Mouse (Mus musculus): ENCODE measurements around the gene Btbd16.

Gene Btbd16

DNA sequence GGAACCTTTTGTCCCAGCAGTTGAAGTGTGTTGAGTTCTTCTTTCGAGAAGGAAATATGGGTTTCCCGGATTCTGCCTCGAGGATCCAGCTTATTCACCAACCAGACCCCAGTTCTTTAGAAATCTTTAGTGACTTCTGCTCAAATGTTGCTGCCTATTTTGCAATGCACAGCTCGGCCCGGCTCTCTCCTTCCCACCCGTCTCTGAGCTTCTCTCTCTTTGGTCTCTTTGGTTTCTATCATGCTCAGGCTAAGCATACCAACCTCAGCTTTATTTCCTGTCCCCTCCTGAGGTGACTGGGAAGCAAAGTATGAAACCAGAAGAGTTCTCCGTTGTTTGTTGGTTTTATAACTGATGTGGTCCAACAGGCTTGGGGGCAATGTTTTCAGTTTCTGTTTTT lies 42.4 kb downstream of the Btbd16 start:
- peak; percentile 31 for DNase-seq (ENCODE audit: low spot score)

DNA sequence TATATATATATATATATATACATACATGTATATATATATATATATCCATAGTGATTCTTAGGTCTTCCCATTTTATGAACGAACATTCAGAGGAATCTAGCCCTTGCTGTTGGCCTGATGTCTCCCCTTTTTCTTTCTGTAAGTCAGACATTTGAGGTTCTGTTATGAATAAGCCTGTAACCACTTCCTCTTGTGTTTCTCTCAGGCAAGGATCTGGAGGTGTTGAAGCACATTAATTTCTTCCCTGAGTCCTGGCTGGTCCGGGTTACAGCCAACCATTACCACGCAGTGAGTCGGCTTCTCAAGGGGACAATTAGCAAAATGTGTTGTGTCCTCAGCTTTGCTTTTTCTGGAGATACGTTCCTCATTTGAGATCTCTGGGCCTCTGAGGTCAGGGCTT lies 44.9 kb downstream of the Btbd16 start:
- peak; percentile 7 for DNase-seq (ENCODE audit: low spot score)

DNA sequence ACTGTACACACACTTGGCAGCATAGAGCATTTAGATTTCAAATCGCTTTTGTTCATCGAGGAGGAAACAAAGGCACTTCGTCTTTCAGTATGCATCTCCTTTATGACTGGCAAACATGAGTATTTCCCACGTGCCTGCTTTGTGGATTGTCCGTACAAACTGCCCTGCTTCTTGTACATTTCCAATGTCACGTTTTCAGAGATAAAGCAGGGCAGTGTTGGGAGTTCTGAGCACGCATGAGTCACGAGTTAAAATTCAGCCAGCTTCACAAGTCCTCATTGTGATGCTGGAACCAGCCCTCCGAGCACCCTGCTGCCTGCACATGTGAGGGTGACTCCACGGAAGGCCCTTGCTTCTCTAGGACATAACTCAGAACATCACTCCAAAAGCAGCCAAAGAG lies 45.8 kb downstream of the Btbd16 start:
- DNase-seq (ENCODE audit: low spot score) = no peak

DNA sequence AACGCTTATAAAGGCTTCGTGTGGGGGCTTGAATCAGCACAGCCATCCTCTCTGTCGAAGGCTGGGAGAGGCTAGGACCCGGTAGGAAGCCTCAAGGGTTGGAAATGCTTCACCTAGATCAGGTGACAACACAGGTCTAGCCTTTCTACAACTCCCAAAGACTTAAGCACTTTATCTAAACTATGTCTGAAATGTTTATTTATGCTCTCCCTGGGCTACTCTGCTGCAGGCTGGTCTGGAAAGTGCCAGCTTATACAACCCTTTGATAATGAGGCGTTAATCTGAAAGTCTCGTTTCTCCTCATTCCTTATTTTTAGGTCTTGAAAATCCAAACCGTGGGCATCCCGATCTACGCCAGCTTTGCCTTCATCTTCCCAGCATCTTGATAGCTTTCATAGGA lies 50.1 kb downstream of the Btbd16 start:
- DNase-seq (ENCODE audit: low spot score) = no peak

DNA sequence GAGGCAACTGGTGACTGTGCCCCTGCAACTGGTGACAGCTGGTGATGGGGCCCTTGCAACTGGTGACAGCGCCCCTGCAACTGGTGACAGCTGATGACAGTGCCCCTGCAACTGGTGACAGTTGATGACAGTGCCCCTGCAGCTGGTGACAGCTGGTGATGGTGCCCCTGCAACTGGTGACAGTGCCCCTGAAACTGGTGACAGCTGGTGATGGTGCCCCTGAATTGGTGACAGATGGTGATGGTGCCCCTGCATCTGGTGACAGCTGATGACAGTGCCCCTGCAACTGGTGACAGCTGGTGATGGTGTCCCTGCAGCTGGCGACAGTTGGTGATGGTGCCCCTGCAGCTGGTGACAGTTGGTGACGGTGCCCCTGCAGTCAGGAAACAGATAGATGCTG lies 52.5 kb downstream of the Btbd16 start:
- no peak for DNase-seq (ENCODE audit: low spot score)

DNA sequence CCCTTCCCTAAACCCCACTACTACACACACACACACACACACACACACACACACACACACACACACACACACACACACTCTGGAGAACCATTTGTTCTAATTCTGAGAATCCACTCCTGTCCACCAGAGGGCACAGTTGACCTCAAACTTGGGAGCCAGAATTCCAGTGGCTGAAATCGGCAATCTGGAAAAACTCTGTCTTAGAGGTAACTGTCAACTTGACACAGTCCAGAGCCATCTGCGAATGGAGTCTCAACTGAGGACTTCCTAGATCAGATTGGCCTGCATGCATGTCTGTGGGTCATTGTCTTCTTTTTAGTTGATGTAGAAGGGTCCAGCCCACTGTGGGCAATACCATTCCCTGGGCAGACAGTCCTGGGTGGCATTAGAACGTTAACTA lies 53.6 kb downstream of the Btbd16 start:
- no peak for DNase-seq (ENCODE audit: low spot score)

DNA sequence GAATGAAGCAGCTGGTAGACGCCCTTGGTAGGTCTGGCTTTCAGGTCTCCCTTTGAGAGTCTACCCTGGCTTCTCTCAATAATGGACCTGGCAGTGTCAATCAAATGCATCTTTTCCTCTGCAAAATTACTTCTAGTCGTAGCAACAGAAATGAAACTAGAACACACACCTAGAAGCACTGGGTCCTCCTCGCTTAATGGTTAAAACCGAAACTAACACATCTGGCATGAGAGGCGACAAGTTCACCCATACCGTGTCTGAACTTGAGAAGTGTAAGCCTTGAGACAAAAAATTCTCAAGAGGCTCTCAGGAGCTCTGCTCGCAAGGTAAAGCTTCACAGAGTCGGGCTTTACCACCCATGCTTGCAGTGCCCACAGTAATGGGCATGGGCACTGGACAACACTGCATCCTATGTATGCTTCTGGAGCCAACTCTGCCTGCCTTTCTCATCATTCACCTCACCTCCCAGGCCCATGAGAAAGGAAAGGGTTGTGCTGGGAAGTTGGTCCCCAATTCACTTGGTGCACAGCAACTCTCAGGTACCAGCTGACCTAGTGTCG lies 54.1 kb downstream of the Btbd16 start:
- peak; percentile 29 for DNase-seq (ENCODE audit: low spot score)

DNA sequence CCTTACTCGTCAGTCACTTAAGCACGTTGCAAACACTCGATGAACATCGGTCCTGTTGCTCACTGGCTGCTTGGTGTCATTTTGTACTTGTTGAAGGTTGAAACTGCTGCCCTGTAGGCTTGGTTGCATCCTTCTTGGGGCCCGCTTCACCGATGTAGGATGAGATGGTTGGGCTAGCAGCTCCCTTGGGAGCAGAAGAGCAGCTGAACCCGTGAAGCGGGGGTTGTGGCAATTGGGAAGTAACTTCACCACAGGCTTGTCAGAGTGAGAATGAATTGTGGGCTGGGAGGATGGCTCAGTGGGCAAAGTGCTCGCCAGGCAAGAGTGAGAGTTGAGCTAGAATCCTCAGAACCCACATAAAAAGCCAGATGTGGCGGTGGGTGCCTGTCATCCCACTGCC lies 54.6 kb downstream of the Btbd16 start:
- DNase-seq (ENCODE audit: low spot score) = no peak

DNA sequence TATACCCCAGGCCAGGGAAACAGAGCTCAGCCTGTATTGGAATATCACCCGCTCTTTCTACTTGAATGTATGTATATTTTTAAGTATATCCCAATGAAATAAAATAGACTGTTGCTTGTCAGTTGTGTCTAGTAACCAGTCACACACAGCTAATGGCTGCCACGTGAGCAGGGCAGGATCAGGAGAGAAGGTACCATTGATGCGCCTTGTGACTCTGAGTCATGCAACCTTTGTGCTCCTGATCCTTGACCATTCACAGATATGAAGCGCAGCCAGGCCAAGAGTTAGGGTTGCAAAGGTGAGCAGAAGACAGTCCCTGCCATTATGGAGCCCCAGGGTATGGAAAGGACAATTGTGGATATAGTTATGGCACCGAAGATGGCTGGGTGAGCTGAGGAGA lies 57.7 kb downstream of the Btbd16 start:
- DNase-seq (ENCODE audit: low spot score) = no peak

DNA sequence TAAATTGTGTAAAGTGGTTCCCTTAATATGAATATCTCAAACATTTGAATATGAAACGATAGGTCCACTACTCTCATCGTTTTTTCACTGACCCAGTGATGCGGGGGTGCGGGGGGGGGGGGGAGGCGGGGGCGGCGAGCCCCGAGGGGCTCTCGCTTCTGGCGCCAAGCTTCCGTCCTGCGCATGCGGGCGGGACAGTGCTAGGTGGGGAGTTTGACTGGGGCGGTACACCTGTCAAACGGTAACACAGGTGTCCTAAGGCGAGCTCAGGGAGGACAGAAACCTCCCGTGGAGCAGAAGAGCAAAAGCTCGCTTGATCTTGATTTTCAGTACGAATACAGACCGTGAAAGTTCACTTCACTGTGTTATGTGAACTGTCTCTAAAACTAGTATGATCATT lies 60.4 kb downstream of the Btbd16 start:
- DNase-seq (ENCODE audit: low spot score) = peak; percentile 11

DNA sequence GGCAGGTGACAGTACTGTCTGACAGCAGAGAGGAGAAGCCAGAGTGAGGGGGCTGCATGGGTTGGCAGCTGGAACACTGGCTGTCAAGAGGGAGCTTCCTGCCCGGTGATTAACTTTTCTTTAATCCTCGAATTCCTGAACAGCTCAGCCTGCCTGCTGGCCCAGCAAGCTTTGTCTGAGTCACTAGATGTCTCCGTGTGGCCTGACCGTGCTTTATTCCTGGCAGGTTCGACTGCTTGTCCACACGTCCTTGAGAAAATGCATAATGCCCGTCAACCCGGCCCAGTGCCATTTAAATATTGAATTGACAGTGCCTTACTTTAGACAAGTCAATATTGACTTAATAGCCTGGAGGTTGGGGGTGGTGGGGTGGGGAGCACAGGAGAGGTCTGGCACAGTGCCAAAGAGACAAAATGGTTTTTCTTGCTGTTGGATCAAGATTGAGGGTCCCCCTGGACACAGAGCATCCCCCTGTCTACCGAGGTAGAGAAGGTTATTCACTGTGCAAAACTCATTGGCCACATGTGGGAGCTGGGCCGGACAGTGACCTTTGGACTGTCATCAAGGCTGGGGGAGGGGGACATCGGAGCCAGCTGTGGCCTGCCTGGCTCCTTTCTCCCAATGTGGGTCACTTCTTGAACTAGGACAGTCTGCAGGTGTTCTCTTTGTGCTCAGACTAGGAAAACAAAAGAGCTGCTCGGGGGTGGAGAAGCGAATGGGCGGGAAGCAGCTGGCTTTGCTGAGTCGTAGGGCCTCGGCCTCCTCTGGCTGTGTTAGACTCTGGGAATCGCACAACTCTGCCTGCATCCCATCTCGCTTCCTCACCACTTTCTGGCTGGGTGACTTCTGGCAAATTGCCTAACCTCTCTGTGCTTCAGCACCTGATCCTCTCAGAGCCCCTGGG lies 61.3 kb downstream of the Btbd16 start:
- DNase-seq (ENCODE audit: low spot score) = no peak

DNA sequence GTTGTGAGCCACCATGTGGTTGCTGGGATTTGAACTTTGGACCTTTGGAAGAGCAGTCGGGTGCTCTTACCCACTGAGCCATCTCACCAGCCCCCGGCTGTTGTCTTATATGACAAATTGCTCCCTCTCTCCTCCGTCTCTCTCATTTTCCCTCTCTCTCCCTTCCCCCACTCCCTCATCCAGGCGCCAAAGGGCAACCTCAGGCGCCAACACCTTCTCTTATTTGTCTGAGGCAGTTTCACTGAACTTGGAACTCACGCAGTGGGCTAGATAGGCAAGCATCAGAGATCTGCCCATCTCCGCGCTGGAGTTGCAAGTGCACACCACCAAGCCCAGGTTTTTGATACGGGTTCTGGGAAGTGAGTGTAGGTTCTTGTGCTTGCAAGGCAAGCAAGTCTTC lies 62.2 kb downstream of the Btbd16 start:
- no peak for DNase-seq (ENCODE audit: low spot score)

DNA sequence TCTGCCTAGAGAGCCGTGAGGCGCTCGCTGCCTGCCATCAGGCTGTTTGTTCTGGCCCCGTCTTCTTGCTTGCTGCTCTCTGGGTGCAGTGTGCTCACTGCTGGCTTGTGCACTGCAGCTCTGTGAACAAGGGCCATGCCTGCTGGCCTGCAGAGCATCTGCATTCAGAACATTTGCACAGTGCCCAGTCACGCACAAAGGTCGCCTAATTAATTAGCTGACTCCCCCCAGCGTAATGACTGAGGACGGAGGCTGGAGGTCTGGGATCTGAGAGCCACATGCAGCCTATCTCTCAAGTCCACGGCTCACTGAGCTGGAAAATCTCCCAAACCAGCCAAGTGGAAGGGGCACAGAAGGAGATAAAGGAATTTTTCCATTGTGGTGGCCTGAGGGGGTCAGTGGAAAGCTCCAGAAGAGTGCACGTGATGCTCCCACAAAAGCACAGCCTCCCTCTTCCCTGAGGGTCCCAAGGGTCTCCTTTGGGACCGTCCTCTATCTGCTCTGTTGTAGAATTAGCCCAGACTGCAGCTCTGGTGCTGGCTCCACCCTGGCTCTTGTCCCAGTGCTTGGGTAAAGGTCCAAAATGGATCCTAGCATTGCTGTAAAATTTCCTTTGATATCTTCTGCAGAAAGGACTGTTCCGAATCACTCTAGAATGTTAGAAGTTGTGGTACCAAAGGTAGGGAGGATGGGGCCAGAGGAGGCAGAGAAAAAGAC lies 64.2 kb downstream of the Btbd16 start:
- no peak for DNase-seq (ENCODE audit: low spot score)

DNA sequence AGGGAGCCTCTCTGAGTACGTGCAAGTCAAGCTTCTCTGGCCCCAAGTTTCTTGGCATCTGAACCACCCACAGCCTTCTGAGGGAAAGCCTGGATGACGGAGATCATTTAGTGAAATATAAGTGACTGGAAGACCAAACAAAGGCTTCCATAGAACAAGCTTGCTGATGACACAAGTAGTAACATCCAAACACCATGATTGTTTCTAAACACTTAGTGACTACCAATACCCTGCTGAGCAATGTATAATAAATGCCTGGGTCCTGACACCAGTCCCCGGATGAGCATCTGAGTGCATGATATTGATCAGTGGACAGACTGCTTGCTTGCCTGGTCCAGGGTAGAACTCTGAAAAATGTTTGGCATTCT lies 64.8 kb downstream of the Btbd16 start:
- no peak for DNase-seq (ENCODE audit: low spot score)

DNA sequence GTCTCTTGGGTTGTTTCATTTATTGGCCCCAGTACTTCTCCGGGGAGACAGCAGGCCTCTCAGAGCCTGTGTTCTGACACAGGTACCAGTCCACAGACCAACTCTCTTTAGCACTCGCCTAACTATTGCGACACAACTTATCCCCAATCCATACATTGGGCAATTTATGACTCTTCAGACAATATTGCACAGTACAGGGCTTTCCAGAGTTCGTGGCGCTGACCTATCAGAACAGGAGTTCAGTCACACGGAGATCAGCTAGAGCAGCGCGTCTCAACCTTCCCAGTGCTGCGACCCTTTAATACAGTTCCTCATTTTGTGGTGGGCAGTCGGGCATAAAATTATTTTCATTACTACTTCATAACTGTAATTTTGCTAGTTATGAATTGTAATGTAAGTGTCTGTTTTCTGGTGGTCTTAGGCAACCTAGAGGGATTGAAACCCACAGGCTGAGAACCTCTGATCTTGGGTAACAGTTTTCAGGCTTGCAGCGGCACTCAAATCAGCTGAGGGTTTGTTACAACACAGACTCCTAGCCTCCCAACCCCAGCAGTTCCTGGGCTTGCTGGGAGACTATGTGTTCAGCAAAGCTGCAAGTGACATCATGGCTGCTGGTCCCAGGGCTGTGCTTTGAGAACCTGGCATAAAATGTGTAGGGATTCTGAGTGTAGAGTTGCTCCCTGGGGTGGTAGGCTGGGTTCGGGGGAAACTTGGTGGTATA lies 65.7 kb downstream of the Btbd16 start:
- DNase-seq (ENCODE audit: low spot score) = no peak

DNA sequence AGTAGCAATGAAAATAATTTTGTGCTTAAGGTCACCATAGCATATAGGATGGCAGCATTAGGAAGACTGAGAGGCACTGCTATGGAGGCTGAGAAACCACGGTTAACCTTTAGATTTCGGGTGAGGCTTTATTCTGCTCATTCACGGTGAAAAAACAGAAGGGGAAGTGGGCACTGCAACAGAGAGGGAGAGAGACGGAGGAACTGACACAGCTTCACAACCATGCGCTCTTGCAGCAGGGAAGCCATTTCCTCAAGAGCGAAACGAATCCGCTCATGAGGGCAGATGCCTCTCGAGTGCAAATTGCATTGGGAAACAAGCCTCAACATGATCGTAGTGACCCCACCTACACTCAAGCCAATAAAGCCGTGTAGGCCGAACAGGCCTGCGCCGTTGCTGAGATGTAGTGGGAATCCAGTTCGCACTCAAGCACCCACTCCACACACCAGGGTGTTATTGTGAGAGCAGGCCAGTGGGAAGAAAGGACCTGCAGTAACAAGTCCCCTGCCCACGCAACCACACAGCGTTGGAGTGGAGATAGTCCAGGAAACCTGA lies 73.4 kb downstream of the Btbd16 start:
- peak; percentile 9 for DNase-seq (ENCODE audit: low spot score)

DNA sequence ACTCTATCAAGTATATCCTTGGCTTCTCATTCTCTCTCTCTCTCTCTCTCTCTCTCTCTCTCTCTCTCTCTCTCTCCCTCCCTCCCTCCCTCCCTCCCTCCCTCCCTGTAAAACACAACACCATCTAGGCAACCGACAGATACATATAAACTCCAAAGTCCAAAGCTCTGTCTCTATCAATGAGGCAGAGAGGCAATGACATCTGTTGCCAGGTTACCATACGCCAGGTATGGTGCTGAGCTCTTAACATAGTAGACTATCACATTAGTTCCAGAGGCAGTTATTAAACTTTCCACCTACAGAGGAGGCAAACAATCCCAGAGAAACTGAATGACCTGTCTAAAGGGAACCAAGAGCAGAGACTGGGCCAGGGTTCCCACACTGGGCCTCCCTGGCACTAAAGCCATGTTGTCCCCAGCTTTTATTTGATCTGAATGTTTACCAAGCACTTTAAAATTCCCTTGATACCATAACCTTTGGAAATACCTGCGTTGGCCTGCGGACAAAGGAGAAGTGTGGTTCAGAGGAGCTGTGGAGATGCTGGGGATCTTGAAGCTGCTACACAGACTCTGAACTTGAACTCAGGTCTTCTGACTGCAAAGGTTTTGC lies 80.9 kb downstream of the Btbd16 start:
- DNase-seq (ENCODE audit: low spot score) = no peak

DNA sequence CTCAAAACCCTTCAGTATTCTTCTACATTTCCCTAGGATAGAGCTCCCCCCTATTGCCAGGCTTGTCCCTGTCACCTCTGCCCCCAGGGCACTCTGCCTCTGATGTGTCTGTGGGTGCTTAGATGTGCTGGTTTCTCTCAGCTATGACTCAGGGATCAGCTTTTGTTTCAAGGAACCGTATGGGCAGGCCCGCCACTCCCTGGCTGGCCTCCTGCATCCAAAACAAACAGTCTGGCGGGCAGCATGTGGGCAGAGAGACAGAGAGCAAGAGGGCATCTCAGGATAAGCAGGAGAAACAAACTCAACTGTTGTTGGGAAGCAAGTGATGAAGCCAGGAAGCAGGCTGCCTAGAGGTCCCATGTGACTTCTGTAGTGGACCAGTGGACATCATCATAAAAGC lies 81.8 kb downstream of the Btbd16 start:
- no peak for DNase-seq (ENCODE audit: low spot score)

DNA sequence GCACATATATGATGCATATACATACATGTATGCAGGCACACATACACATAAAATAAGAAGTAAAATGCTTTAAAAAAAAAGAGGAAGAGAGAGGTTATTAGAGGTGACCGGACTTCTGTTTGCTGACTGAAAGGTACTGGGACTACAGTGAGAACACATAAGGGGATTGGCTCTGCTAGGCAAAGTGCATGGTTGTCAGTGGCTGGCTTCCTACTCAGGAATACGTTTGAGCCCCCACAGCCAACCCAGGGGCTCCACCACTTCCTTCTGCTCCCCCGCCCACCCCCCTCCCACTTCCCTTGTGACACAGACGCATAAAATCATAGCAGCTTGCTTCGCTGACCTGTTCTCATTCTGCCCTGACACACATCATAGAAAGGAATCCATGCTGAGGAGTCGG lies 84.1 kb downstream of the Btbd16 start:
- DNase-seq (ENCODE audit: low spot score) = no peak

DNA sequence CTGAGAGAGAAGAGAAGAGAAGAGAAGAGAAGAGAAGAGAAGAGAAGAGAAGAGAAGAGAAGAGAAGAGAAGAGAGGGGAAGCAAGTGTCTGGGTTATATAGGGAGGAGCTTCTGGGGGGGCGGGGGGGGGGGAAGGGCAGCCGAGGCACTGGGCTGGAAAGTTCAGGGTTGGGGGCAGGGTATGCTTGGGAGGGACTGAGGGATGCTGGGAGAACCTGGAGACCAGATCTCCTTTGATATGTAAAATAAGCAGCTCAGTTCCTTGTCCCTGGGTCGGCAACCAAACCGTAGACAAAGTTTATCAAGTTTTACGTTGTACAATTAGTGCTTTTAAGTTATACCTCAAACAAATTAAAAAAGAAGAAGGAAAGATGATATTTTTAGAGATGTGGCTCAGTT lies 86.1 kb downstream of the Btbd16 start:
- DNase-seq (ENCODE audit: low spot score) = no peak

DNA sequence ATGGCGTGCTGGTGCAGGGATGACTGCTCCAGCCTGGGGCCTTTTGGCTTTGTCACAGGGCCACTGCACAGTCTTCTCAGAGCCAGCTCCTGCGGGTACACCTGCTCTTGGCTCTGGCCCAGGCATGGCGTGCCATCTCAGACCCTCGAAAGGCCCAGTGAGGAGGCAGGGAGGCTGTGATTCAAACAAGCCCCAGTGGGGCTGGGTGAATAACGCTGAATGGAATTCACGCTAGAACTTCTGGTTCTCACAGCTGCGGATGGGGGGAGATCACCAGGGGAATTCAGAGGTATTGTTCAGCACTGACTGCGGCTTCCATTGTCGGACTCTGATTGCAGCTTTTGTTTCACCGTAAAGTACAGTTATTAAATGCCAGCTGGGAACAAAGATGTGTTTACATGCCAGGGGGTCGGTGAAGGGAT lies 86.9 kb downstream of the Btbd16 start:
- DNase-seq (ENCODE audit: low spot score) = no peak

DNA sequence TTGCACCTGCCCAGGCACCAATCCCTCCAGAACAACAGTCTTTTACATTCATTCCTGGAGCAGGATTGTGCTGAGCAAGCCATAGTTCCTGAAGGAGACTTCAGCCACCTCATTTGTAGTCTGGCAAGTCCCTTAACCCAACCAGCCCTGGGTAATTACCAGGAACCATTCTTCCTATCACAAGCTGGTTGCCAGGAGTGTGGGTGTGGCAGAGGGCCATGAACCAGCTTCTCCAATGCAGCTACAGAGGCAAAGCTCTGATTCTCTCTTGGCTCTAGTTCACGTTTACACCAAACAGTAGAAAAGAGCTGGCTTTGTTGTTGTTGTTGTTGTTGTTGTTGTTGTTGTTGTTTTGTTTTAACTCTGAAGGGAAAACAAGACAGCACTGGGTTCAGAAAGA lies 88.6 kb downstream of the Btbd16 start:
- DNase-seq (ENCODE audit: low spot score) = no peak
